Mouse (Mus musculus): ENCODE results near the gene Olfr312. TPM values are rescaled to one million over a fixed set of nuclear protein-coding genes. Genes with fewer than 3 reads are reported as not detected.
A peak's percentile ranks its signal among the peaks of the same experiment; 100 is the strongest.

Olfr312 gene
- total RNA-seq, 2 experiments from 2014 or later: not detected

GRCm38 (mm10) chr11:58847636-58848035 is 18.6 kb downstream of the Olfr312 start:
- intact Hi-C loops (cut with DNase I): no loop called here
- DNase-seq (ENCODE audit: low spot score in 2 of 2): no peak

- intact Hi-C loops (cut with DNase I): no loop called here
- no peak for DNase-seq (ENCODE audit: low spot score in 2 of 2)
Measured at GRCm38 (mm10) chr11:58849731-58850130, 20.7 kb downstream of the Olfr312 start.

- intact Hi-C loops (cut with DNase I): no loop called here
- no peak for DNase-seq (ENCODE audit: low spot score in 2 of 2)
Measured at GRCm38 (mm10) chr11:58860744-58861143, 31.7 kb downstream of the Olfr312 start.

- DNase-seq (ENCODE audit: low spot score in 2 of 2): peak; percentile 81 to 82
- intact Hi-C loops (cut with DNase I): no loop called here
Measured at GRCm38 (mm10) chr11:58867039-58867953, 38.3 kb downstream of the Olfr312 start, which contains the start of gene 2810021J22Rik. Gene 2810021J22Rik, plus strand, starts transcription at chr11:58867216.

GRCm38 (mm10) chr11:58867954-58868330 is 38.9 kb downstream of the Olfr312 start:
- intact Hi-C loops (cut with DNase I): no loop called here
- DNase-seq (ENCODE audit: low spot score in 2 of 2): no peak

- no peak for DNase-seq (ENCODE audit: low spot score in 2 of 2)
- intact Hi-C loops (cut with DNase I): no loop called here
Measured at GRCm38 (mm10) chr11:58870961-58871360, 41.9 kb downstream of the Olfr312 start.

- intact Hi-C loops (cut with DNase I): no loop called here
- no peak for DNase-seq (ENCODE audit: low spot score in 2 of 2)
Measured at GRCm38 (mm10) chr11:58883756-58884155, 54.7 kb downstream of the Olfr312 start.

Other genes starting within 250 kb of the Olfr312 start
- not detected for gene Olfr324, start 234.1 kb upstream of the Olfr312 start, total RNA-seq (2021)
- gene 2210407C18Rik, start 213.2 kb upstream of the Olfr312 start, total RNA-seq (2021): not detected
- gene Olfr323, start 198.7 kb upstream of the Olfr312 start, total RNA-seq (2021): not detected
- not detected for gene Trim58, start 188.8 kb upstream of the Olfr312 start, total RNA-seq (2021)
- not detected for gene Olfr322, start 170.5 kb upstream of the Olfr312 start, total RNA-seq (2021)
- gene Olfr320, start 148.1 kb upstream of the Olfr312 start, total RNA-seq (2021): not detected
- gene Olfr319, start 130.1 kb upstream of the Olfr312 start, total RNA-seq (2021): not detected
- gene Olfr318, start 105.2 kb upstream of the Olfr312 start, total RNA-seq (2021): under 1 TPM in 1 of 2 experiments, not detected in 1; 0.11 TPM
- not detected for gene Olfr317, start 90.0 kb upstream of the Olfr312 start, total RNA-seq (2021)
- gene Olfr316, start 76.5 kb upstream of the Olfr312 start, total RNA-seq (2021): 1 to 10 TPM in 1 of 2 experiments, under 1 TPM in 1; 0.79 to 1.0 TPM
- gene Olfr315, start 56.0 kb upstream of the Olfr312 start, total RNA-seq (2021): not detected
- not detected for gene Olfr314, start 46.3 kb upstream of the Olfr312 start, total RNA-seq (2021)
- gene Fam183b, start 27.3 kb upstream of the Olfr312 start, total RNA-seq (2021): 1 to 10 TPM; 2.2 to 2.9 TPM
- gene Olfr313, start 14.2 kb upstream of the Olfr312 start, total RNA-seq (2021): not detected
- gene Olfr311, start 10.0 kb downstream of the Olfr312 start, total RNA-seq (2021): not detected
- gene Gm12258, start 17.9 kb downstream of the Olfr312 start, total RNA-seq (2021): 10 to 100 TPM; 17.0 to 24.1 TPM
- 10 to 100 TPM in 1 of 2 experiments, 1 to 10 TPM in 1; 9.6 to 10.9 TPM for gene 2810021J22Rik, start 38.0 kb downstream of the Olfr312 start, total RNA-seq (2021)
- gene Zfp39, start 75.0 kb downstream of the Olfr312 start, total RNA-seq (2021): 10 to 100 TPM in 1 of 2 experiments, 1 to 10 TPM in 1; 8.2 to 10.4 TPM
- gene Btnl10, start 88.7 kb downstream of the Olfr312 start, total RNA-seq (2021): not detected
- 100 to 1,000 TPM; 450 to 542 TPM for gene Rnf187, start 109.7 kb downstream of the Olfr312 start, total RNA-seq (2021)
- gene Hist3h2ba, start 119.7 kb downstream of the Olfr312 start, total RNA-seq (2021): 100 to 1,000 TPM; 103 to 124 TPM
- 10 to 100 TPM; 60.9 to 64.1 TPM for gene Hist3h2a, start 125.4 kb downstream of the Olfr312 start, total RNA-seq (2021)
- 1 to 10 TPM; 4.8 to 5.7 TPM for gene Trim17, start 125.4 kb downstream of the Olfr312 start, total RNA-seq (2021)
- gene Trim11, start 148.9 kb downstream of the Olfr312 start, total RNA-seq (2021): 10 to 100 TPM; 21.0 to 24.9 TPM